Mouse (Mus musculus): ENCODE measurements around the gene Nelfb.

Nelfb gene

GRCm38 (mm10) chr2:25168665-25168978 is 42.7 kb downstream of the Nelfb start:
- in situ Hi-C loops (cut with MboI; ENCODE audit: low pct_unique_long_range_greater_than_20kb in 1 of 2, low sequenced_read_pairs in 2 of 2, unreplicated experiment in 1 of 2), result no loop called here

- in situ Hi-C loops (cut with MboI; ENCODE audit: low pct_unique_long_range_greater_than_20kb in 1 of 2, low sequenced_read_pairs in 2 of 2, unreplicated experiment in 1 of 2), result no loop called here
Observed at GRCm38 (mm10) chr2:25167919-25168664, 43.2 kb downstream of the Nelfb start.

GRCm38 (mm10) chr2:25167481-25167880 is 43.8 kb downstream of the Nelfb start:
- in situ Hi-C loops (cut with MboI; ENCODE audit: low pct_unique_long_range_greater_than_20kb in 1 of 2, low sequenced_read_pairs in 2 of 2, unreplicated experiment in 1 of 2), result no loop called here

GRCm38 (mm10) chr2:25157655-25158054 is 53.6 kb downstream of the Nelfb start:
- in situ Hi-C loops (cut with MboI; ENCODE audit: low pct_unique_long_range_greater_than_20kb in 1 of 2, low sequenced_read_pairs in 2 of 2, unreplicated experiment in 1 of 2), result no loop called here

GRCm38 (mm10) chr2:25156990-25157389 is 54.3 kb downstream of the Nelfb start:
- in situ Hi-C loops (cut with MboI; ENCODE audit: low pct_unique_long_range_greater_than_20kb in 1 of 2, low sequenced_read_pairs in 2 of 2, unreplicated experiment in 1 of 2), result no loop called here

GRCm38 (mm10) chr2:25156177-25156576 is 55.1 kb downstream of the Nelfb start:
- in situ Hi-C loops (cut with MboI; ENCODE audit: low pct_unique_long_range_greater_than_20kb in 1 of 2, low sequenced_read_pairs in 2 of 2, unreplicated experiment in 1 of 2), result no loop called here

GRCm38 (mm10) chr2:25151280-25151956 is 59.9 kb downstream of the Nelfb start:
- in situ Hi-C loops (cut with MboI; ENCODE audit: low pct_unique_long_range_greater_than_20kb in 1 of 2, low sequenced_read_pairs in 2 of 2, unreplicated experiment in 1 of 2), result no loop called here

All from mouse embryonic stem cell (cell line).